In genomic region chr12:109598551-109599250, GRCm38 (mm10) we compare ENCODE assay signal across 29 mouse cellular contexts. TPM values are rescaled to one million over a fixed set of nuclear protein-coding genes. Genes with fewer than 3 reads are reported as not detected.
DNase-seq lines count a peak whose midpoint lies in the region; ATAC-seq and TF ChIP-seq lines count a peak whose summit lies in the region.
"Had no signal": no experiment of that assay in that cellular context is flagged by ENCODE, and none has a peak within 500 bp of the region (broad histone marks: within the 10 kb centered on the region; RNA-seq: fewer than 3 reads in every experiment).

No protein-coding gene starts in this region.

- ATAC-seq in stomach, embryonic 14.5 days (ENCODE audit: insufficient number of reproducible peaks, insufficient read depth, low FRiP score, low read depth) = no peak
- ATAC-seq in stomach, postnatal 0 days (ENCODE audit: low FRiP score, low TSS enrichment) = no peak
- no peak for ATAC-seq in embryonic facial prominence, embryonic 14.5 days (ENCODE audit: low read depth)
- ATAC-seq: activated CD4-positive, CD25-positive, alpha-beta regulatory T cell, adult 4 months; forebrain, embryonic 13.5 days; inflammation-experienced regulatory T-cells, adult 6 months; midbrain, embryonic 13.5 days had no signal

- DNase-seq in gastrocnemius, postnatal 14 days = peak; percentile 2
- no peak for DNase-seq in gastrocnemius, adult 18-20 months (ENCODE audit: low spot score)
- no peak for DNase-seq in stomach, postnatal 0 days (ENCODE audit: low spot score)
- peak; percentile 83 for DNase-seq in embryonic facial prominence, embryonic 14.5 days (ENCODE audit: low spot score)
- DNase-seq in heart, postnatal 4 days = no peak
- no peak for DNase-seq in ovary, adult 18-20 months (ENCODE audit: low spot score)
- DNase-seq: adrenal gland, adult 8-10 months; B cell, adult 2 months; cerebellum, adult 9-10 months; gastrocnemius, postnatal 36 days; heart, adult 18-20 months; kidney, adult 11 months; kidney, postnatal 14 days; layer of hippocampus, adult 9-11 months; liver, embryonic 13.5 days; lung, adult 18-20 months had no signal

- H3K9me3 ChIP-seq in stomach, embryonic 14.5 days (ENCODE audit: control insufficient read depth, low read depth, low read length) = no peaks in the 10 kb centered on the region
- no peaks in the 10 kb centered on the region for H3K9me3 ChIP-seq in stomach, postnatal 0 days (ENCODE audit: control insufficient read depth, low read length)
- no peaks in the 10 kb centered on the region for H3K9me3 ChIP-seq in embryonic facial prominence, embryonic 14.5 days (ENCODE audit: control insufficient read depth, low read length)
- H3K9me3 ChIP-seq: forebrain, embryonic 13.5 days; hindbrain, embryonic 15.5 days; liver, embryonic 13.5 days; midbrain, embryonic 13.5 days; neural tube, embryonic 13.5 days had no signal

- no peak for TF ChIP-seq CTCF in stomach, postnatal 0 days (IDR thresholded peaks at IDR 0.05; ENCODE audit: low read depth)

- H3K27ac ChIP-seq in stomach, embryonic 14.5 days (ENCODE audit: low read length) = peak overlapping the region; percentile 23; the same call in 1 of the 2 replicates
- no peak overlapping the region for H3K27ac ChIP-seq in stomach, postnatal 0 days (replicated peaks)
- peak overlapping the region; percentile 52 for H3K27ac ChIP-seq in embryonic facial prominence, embryonic 14.5 days (replicated peaks; ENCODE audit: low read depth, low read length)
- H3K27ac ChIP-seq: forebrain, embryonic 13.5 days; hindbrain, embryonic 15.5 days; limb, embryonic 12.5 days; liver, embryonic 13.5 days; macrophage; midbrain, embryonic 13.5 days; neural tube, embryonic 13.5 days had no signal

- WGBS in stomach, embryonic 14.5 days = 56% methylated on average over 12 of the region's 12 CpGs
- WGBS in stomach, postnatal 0 days = 40% methylated on average over 12 of the region's 12 CpGs
- 35% methylated on average over 12 of the region's 12 CpGs for WGBS in embryonic facial prominence, embryonic 14.5 days

- no peak overlapping the region for H3K4me3 ChIP-seq in stomach, embryonic 14.5 days (ENCODE audit: low read depth, low read length)
- H3K4me3 ChIP-seq in stomach, postnatal 0 days (ENCODE audit: low read depth, low read length) = no peak overlapping the region
- H3K4me3 ChIP-seq in embryonic facial prominence, embryonic 14.5 days (ENCODE audit: low read depth, low read length) = no peak overlapping the region
- H3K4me3 ChIP-seq: erythroblast, embryonic 14.5 days; forebrain, embryonic 13.5 days; hindbrain, embryonic 15.5 days; limb, embryonic 12.5 days; liver, embryonic 13.5 days; midbrain, embryonic 13.5 days; neural tube, embryonic 13.5 days had no signal

- no peak overlapping the region for H3K4me2 ChIP-seq in stomach, embryonic 14.5 days (replicated peaks; ENCODE audit: low read depth, low read length)
- no peak overlapping the region for H3K4me2 ChIP-seq in stomach, postnatal 0 days (replicated peaks; ENCODE audit: low read depth)
- no peak overlapping the region; the same call in 1 of the 2 replicates for H3K4me2 ChIP-seq in embryonic facial prominence, embryonic 14.5 days (ENCODE audit: low read depth, low read length)
- H3K4me2 ChIP-seq: forebrain, embryonic 13.5 days; heart, embryonic 11.5 days; hindbrain, embryonic 15.5 days; limb, embryonic 12.5 days; liver, embryonic 13.5 days; midbrain, embryonic 13.5 days; neural tube, embryonic 13.5 days had no signal

- peaks cover 34% of the 10 kb centered on the region for H3K36me3 ChIP-seq in stomach, embryonic 14.5 days (ENCODE audit: control insufficient read depth, insufficient read depth, low read length)
- 0 out of 2 replicates have a peak, but pooled peaks cover under 1% of the 10 kb centered on the region for H3K36me3 ChIP-seq in stomach, postnatal 0 days (ENCODE audit: control insufficient read depth, insufficient read depth, low read length)
- peaks cover 50% of the 10 kb centered on the region for H3K36me3 ChIP-seq in embryonic facial prominence, embryonic 14.5 days (ENCODE audit: control insufficient read depth, insufficient read depth, low read length)

- no peak for TF ChIP-seq EP300 in stomach, postnatal 0 days (optimal IDR thresholded peaks at IDR 0.05)

- H3K9ac ChIP-seq in stomach, embryonic 14.5 days (replicated peaks; ENCODE audit: low read depth, low read length) = no peak overlapping the region
- H3K9ac ChIP-seq in stomach, postnatal 0 days (ENCODE audit: low read length) = no peak overlapping the region
- no peak overlapping the region for H3K9ac ChIP-seq in embryonic facial prominence, embryonic 14.5 days (ENCODE audit: low read depth, low read length)
- H3K9ac ChIP-seq: forebrain, embryonic 13.5 days; hindbrain, embryonic 15.5 days; limb, embryonic 12.5 days; liver, embryonic 13.5 days; midbrain, embryonic 13.5 days; neural tube, embryonic 13.5 days had no signal

- H3K4me1 ChIP-seq in stomach, embryonic 14.5 days (ENCODE audit: control insufficient read depth, insufficient read depth, low read length) = peaks cover 22% of the 10 kb centered on the region
- no peaks in the 10 kb centered on the region for H3K4me1 ChIP-seq in stomach, postnatal 0 days (replicated peaks; ENCODE audit: control insufficient read depth, insufficient read depth)
- H3K4me1 ChIP-seq in embryonic facial prominence, embryonic 14.5 days (ENCODE audit: control insufficient read depth, insufficient read depth, low read length) = peaks cover 20% of the 10 kb centered on the region
- H3K4me1 ChIP-seq: midbrain, embryonic 13.5 days had no signal

- no peaks in the 10 kb centered on the region for H3K27me3 ChIP-seq in stomach, embryonic 14.5 days (ENCODE audit: control insufficient read depth, insufficient read depth, low read length)
- H3K27me3 ChIP-seq in stomach, postnatal 0 days (ENCODE audit: control insufficient read depth, insufficient read depth, low read length) = no peaks in the 10 kb centered on the region
- no peaks in the 10 kb centered on the region for H3K27me3 ChIP-seq in embryonic facial prominence, embryonic 14.5 days (replicated peaks; ENCODE audit: control insufficient read depth, insufficient read depth, low read length)
- H3K27me3 ChIP-seq: forebrain, embryonic 13.5 days; hindbrain, embryonic 15.5 days; limb, embryonic 12.5 days; liver, embryonic 13.5 days; midbrain, embryonic 13.5 days; neural tube, embryonic 13.5 days had no signal

- intact Hi-C loops in gastrocnemius, postnatal 14 days (cut with DNase I; ENCODE audit: low total_unique reads) = no loop called here

RNA-seq across cellular contexts. Expression of gene Rtl1, which starts 1.4 kb away (rescaled TPM):
- under 1 TPM; 0.18 to 0.31 TPM for total RNA-seq in gastrocnemius, postnatal 14 days (2021)
- total RNA-seq in gastrocnemius, adult 18-20 months (2021) = not detected
- polyA plus RNA-seq in stomach, embryonic 14.5 days (2014; fragmentation: Nextera tagmentation; extraction: Ambion mirVana) = 2.6 and 2.8 TPM in 2 replicates
- 0.33 and 0.35 TPM in 2 replicates for polyA plus RNA-seq in stomach, postnatal 0 days (2015; fragmentation: Nextera tagmentation; extraction: Ambion mirVana)
- 5.0 TPM in 2 replicates for polyA plus RNA-seq in embryonic facial prominence, embryonic 14.5 days (2014; fragmentation: Nextera tagmentation; extraction: Ambion mirVana)
- total RNA-seq in heart, postnatal 4 days (2021) = 1 to 10 TPM; 1.3 to 2.1 TPM
- total RNA-seq: gastrocnemius, postnatal 36 days; hematopoietic stem cell, adult 5-6 weeks; megakaryocyte-erythroid progenitor cell, adult 5-6 weeks had no signal
- polyA plus RNA-seq: activated CD4-positive, CD25-positive, alpha-beta regulatory T cell, adult 4 months; inflammation-experienced regulatory T-cells, adult 6 months; macrophage had no signal

Comparison
In these comparisons a context has a peak if more than half of its experiments do, and no peak if none do; other contexts are left out.
1. DNase-seq: peak in gastrocnemius, postnatal 14 days (single experiment) and embryonic facial prominence, embryonic 14.5 days (single experiment); none in gastrocnemius, adult 18-20 months (single experiment), stomach, postnatal 0 days (single experiment), heart, postnatal 4 days (single experiment) and ovary, adult 18-20 months (single experiment).